29 mouse cellular contexts compared by ENCODE assay signal in the genomic region with DNA sequence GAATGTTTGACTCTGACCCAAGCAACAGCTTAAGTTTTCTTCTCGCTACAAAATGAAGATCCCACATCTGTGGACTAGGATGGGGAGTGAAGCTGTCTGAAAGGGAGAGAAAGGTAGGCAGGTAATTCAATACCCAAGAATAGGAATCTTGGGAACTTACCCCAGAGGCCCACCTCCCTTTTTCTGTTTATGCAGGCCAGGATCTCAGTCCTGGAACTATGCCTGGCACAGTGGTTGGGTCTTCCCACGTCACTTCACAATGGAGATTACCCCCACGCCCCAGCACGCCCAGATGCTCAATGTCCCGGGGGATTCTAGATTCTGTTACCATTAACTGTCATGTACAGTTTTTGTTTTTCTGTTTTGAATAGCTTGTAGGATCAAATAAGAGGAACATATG.
"Had no signal": no experiment of that assay in that cellular context is flagged by ENCODE, and none has a peak within 500 bp of the region (broad histone marks: within the 10 kb centered on the region; RNA-seq: fewer than 3 reads in every experiment).

No protein-coding gene starts in this region.

- ATAC-seq: forebrain, embryonic 13.5 days; forebrain, embryonic 14.5 days; forebrain, embryonic 15.5 days; forebrain, postnatal 0 days had no signal

- H3K27me3 ChIP-seq: embryonic facial prominence, embryonic 12.5 days; embryonic facial prominence, embryonic 13.5 days; embryonic facial prominence, embryonic 15.5 days; forebrain, embryonic 12.5 days; forebrain, embryonic 13.5 days; forebrain, embryonic 15.5 days had no signal

- H3K36me3 ChIP-seq: embryonic facial prominence, embryonic 10.5 days; embryonic facial prominence, embryonic 15.5 days; forebrain, embryonic 10.5 days had no signal

- H3K9ac ChIP-seq: embryonic facial prominence, embryonic 12.5 days; embryonic facial prominence, embryonic 13.5 days; embryonic facial prominence, embryonic 15.5 days; forebrain, embryonic 12.5 days; forebrain, embryonic 13.5 days; forebrain, embryonic 15.5 days; forebrain, postnatal 0 days had no signal

- H3K9me3 ChIP-seq: embryonic facial prominence, embryonic 10.5 days; embryonic facial prominence, embryonic 12.5 days; embryonic facial prominence, embryonic 13.5 days; embryonic facial prominence, embryonic 15.5 days; forebrain, embryonic 10.5 days; forebrain, embryonic 12.5 days; forebrain, embryonic 13.5 days; forebrain, embryonic 15.5 days; heart, embryonic 10.5 days had no signal

- H3K4me3 ChIP-seq: embryonic facial prominence, embryonic 10.5 days; embryonic facial prominence, embryonic 12.5 days; embryonic facial prominence, embryonic 13.5 days; embryonic facial prominence, embryonic 15.5 days; erythroblast, embryonic 14.5 days; forebrain, embryonic 10.5 days; forebrain, embryonic 12.5 days; forebrain, embryonic 13.5 days; forebrain, embryonic 15.5 days; gastrocnemius, adult 2 months; heart, adult 2 months; heart, embryonic 10.5 days had no signal

- DNase-seq: cerebellum, adult 2 months; cerebellum, adult 8-10 months; cerebellum, adult 9-10 months; cerebellum, adult 9-11 months; cerebellum, postnatal 10 days; cerebellum, postnatal 14 days; cerebellum, postnatal 25 days; cerebellum, postnatal 36 days; embryo, embryonic 11 days; forebrain, postnatal 0 days; gastrocnemius, adult 2 months; gastrocnemius, postnatal 10 days; gastrocnemius, postnatal 14 days; gastrocnemius, postnatal 25 days; gastrocnemius, postnatal 36 days; heart, adult 11 months; heart, adult 18-20 months; heart, adult 2 months had no signal

- H3K4me2 ChIP-seq: embryonic facial prominence, embryonic 12.5 days; embryonic facial prominence, embryonic 13.5 days; embryonic facial prominence, embryonic 15.5 days; forebrain, embryonic 12.5 days; forebrain, embryonic 13.5 days; forebrain, embryonic 15.5 days had no signal

- H3K27ac ChIP-seq: embryonic facial prominence, embryonic 10.5 days; embryonic facial prominence, embryonic 12.5 days; embryonic facial prominence, embryonic 13.5 days; embryonic facial prominence, embryonic 15.5 days; forebrain, embryonic 10.5 days; forebrain, embryonic 12.5 days; forebrain, embryonic 13.5 days; forebrain, embryonic 15.5 days; gastrocnemius, adult 2 months; heart, adult 2 months; heart, embryonic 10.5 days had no signal
